Mouse (Mus musculus) megakaryocyte, embryonic 14.5 days (primary cell): ENCODE data around the gene Cldn11. TPM values are rescaled to one million over a fixed set of nuclear protein-coding genes. Genes with fewer than 3 reads are reported as not detected.

Experiments used
- H3K27me3 ChIP-seq: replicated peaks from 2 replicates; pipeline ENCODE3; 2012; ENCODE audit warnings: inconsistent platforms
- H3K36me3 ChIP-seq: replicated peaks from 2 replicates; pipeline ENCODE3; 2012; ENCODE audit warnings: low read length, inconsistent platforms, mixed read lengths
- H3K4me1 ChIP-seq: 2 replicates; pipeline ENCODE4 v1.6.1; 2012; ENCODE audit warnings: inconsistent platforms
- H3K4me3 ChIP-seq: replicated peaks from 2 replicates; pipeline ENCODE3; 2012; ENCODE audit warnings: moderate library complexity, mild to moderate bottlenecking, inconsistent platforms
- H3K9me3 ChIP-seq: 2 replicates; pipeline ENCODE4 v1.6.1; 2012; ENCODE audit warnings: inconsistent platforms
- FLI1 ChIP-seq: IDR thresholded peaks from 2 replicates; pipeline ENCODE4 v1.6.1; 2012; ENCODE audit warnings: low read length, inconsistent platforms, mixed read lengths
- GATA1 ChIP-seq: IDR thresholded peaks from 3 replicates; pipeline ENCODE4 v1.6.1; 2012; ENCODE audit warnings: mixed read lengths, low read length, inconsistent platforms, borderline replicate concordance
- polyA plus RNA-seq: library from polyadenylated mRNA; stranded (reverse); fragments of >175 nt; gene quantifications from 2 replicates; pipeline ENCODE4 v1.2.3, GENCODE M21; 2012; ENCODE audit warnings: low replicate concordance; ENCODE audit not compliant: insufficient read depth

Cldn11 gene
- polyA plus RNA-seq, 1 experiment, result not detected

- no peaks in the 10 kb centered on the region for H3K27me3 ChIP-seq
- no peak for TF ChIP-seq FLI1
- TF ChIP-seq GATA1, result no peak
- peaks cover 13% of the 10 kb centered on the region for H3K9me3 ChIP-seq
- no peaks in the 10 kb centered on the region for H3K36me3 ChIP-seq
- H3K4me1 ChIP-seq, result no peaks in the 10 kb centered on the region
- H3K4me3 ChIP-seq, result no peak overlapping the region
These were observed 49.6 kb downstream of the Cldn11 start for GRCm38 (mm10) chr3:31199162-31199877.

DNA sequence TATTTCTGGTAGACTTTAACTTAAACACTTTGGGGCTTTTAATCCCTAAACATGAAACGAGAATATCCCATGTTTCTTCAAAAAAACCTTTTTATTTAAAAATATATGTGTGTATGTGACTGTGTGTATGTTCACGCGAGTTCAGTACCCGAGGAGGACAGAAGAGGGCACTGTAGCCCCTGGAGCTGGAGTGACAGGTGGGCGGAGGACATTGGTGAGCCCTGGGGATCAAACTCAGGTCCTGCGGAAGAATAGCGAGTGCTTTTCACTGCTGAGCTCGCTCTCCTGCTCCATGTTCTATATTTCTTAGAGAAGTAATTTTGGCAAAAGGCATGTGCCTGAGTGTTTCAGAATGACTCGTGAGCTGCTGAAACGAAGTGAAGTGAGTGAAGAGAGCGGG lies 54.2 kb downstream of the Cldn11 start:
- 0 out of 2 replicates have a peak, but pooled peaks cover 7% of the 10 kb centered on the region for H3K9me3 ChIP-seq
- no peak for TF ChIP-seq GATA1
- no peak for TF ChIP-seq FLI1
- no peaks in the 10 kb centered on the region for H3K27me3 ChIP-seq
- no peaks in the 10 kb centered on the region for H3K36me3 ChIP-seq
- H3K4me3 ChIP-seq, result no peak overlapping the region
- no peaks in the 10 kb centered on the region for H3K4me1 ChIP-seq

DNA sequence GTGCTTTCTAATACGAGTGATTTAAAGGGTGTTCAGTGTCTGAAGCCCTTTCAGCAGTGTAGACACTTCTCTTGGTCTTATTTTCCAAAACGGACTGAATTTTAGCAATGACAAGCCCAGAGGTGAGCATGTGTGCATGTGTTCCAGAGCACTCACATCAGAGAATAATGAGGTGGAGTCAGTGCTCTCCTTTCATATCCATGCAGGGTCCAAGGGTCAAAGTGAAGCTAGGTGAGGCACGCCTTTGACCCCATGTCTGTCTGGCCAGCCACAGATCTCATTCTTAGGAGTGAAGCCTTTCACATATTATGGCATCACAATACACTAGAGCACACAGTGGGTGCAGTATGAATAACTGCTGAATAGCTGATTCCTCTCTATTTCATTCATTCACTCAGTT lies 55.4 kb downstream of the Cldn11 start:
- Histone ChIP-seq H3K4me1 (no peaks in the 10 kb centered on the region), H3K27me3 (no peaks in the 10 kb centered on the region), H3K9me3 (0 out of 2 replicates have a peak, but pooled peaks cover 7% of the 10 kb centered on the region), H3K4me3 (no peak overlapping the region), H3K36me3 (no peaks in the 10 kb centered on the region)
- TF ChIP-seq GATA1 (no peak), FLI1 (no peak)

DNA sequence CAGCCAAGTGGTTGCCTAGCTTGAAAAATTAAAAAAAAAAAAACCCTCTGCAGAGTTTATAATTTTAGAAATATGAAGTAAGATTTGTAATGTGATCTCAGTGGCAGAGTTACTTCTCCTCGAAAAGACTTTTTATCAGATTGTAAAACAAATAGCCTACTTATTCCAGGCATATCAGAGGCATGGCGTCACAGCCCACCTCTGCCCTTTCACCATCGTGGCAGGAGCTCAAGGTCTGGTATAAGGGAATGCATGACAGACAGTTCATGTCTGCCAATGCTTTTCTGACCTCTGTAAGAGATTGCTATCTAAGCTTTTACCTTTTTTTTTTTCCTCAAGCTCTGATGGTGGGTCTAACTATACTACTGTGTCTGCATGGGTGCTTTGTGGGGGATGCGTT lies 58.3 kb downstream of the Cldn11 start:
- no peaks in the 10 kb centered on the region for H3K27me3 ChIP-seq
- TF ChIP-seq FLI1, result no peak
- TF ChIP-seq GATA1, result no peak
- no peaks in the 10 kb centered on the region for H3K4me1 ChIP-seq
- H3K4me3 ChIP-seq, result no peak overlapping the region
- H3K9me3 ChIP-seq, result 0 out of 2 replicates have a peak, but pooled peaks cover 7% of the 10 kb centered on the region
- no peaks in the 10 kb centered on the region for H3K36me3 ChIP-seq

- H3K36me3 ChIP-seq, result no peaks in the 10 kb centered on the region
- no peaks in the 10 kb centered on the region for H3K27me3 ChIP-seq
- no peak for TF ChIP-seq GATA1
- TF ChIP-seq FLI1, result no peak
- no peaks in the 10 kb centered on the region for H3K4me1 ChIP-seq
- 0 out of 2 replicates have a peak, but pooled peaks cover 5% of the 10 kb centered on the region for H3K9me3 ChIP-seq
- no peak overlapping the region for H3K4me3 ChIP-seq
These were observed 58.8 kb downstream of the Cldn11 start for GRCm38 (mm10) chr3:31208458-31208994.

DNA sequence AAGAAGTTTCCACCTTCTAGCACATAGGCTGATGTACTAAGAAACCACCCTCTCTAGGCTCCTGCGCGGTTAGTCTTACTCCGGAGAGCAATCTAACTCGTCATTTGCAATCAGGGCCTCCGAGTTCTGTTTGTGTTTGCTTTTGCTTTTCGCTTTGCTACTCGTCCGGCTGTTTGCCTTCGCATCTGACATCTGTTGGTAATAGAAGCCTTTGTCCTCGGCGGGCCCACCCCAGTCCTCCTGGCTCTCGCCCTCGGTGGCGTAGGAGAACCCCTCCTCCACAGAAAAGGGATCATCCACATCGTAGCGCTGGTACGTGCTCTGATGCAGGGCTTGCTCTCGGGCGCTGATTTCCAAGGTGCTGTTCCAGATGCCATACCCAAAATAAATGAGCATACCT lies 59.3 kb downstream of the Cldn11 start:
- no peak overlapping the region for H3K4me3 ChIP-seq
- 0 out of 2 replicates have a peak, but pooled peaks cover 2% of the 10 kb centered on the region for H3K9me3 ChIP-seq
- TF ChIP-seq FLI1 (no peak), GATA1 (no peak)
- no peaks in the 10 kb centered on the region for H3K27me3 ChIP-seq
- H3K4me1 ChIP-seq, result no peaks in the 10 kb centered on the region
- no peaks in the 10 kb centered on the region for H3K36me3 ChIP-seq

DNA sequence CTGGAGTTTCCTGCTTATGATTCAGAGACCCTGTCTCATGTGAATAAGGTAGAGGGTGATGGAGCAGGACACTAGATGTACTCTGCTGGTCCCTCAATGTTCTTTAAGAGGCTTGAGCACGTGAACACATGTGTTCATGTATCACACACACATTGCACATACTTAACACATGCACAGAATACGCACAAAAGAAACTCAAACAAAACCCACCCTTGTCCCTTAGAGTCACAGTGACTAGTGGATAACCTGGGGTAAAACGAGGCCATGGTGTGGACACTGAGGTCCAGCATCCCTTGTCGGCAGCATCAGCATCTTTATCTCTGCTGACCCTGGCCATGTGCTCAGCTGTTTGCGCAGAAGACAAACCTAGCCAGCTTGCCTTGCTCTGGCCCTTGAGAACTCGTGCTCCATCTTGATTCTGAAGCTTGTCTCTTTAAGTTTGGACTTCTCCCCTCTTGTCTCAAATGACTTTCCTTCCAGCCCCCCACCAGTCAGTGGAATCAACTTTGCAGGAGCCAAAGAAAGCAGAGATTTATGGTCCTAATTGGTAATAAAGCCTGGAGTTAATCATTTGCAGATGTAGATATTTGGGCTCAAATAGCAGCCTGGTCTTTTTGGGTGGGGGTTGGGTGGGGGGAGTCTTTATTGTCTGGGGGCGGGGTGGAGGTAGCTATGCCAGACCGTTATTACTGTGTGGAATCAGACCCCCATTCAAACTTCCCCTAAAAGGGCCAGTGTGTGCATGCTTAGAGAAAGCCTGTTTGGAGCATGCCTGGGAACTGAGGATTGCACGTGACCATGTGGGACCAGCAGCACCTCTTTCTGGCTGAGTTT lies 62.7 kb downstream of the Cldn11 start:
- Histone ChIP-seq H3K27me3 (no peaks in the 10 kb centered on the region), H3K9me3 (no peaks in the 10 kb centered on the region), H3K36me3 (no peaks in the 10 kb centered on the region), H3K4me1 (no peaks in the 10 kb centered on the region), H3K4me3 (no peak overlapping the region)
- no peak for TF ChIP-seq FLI1
- TF ChIP-seq GATA1, result no peak

GRCm38 (mm10) chr3:31213802-31214201 lies 64.1 kb downstream of the Cldn11 start:
- TF ChIP-seq GATA1, result no peak
- no peak for TF ChIP-seq FLI1

More at GRCm38 (mm10) chr3:31213802-31214201, 64.1 kb downstream of the Cldn11 start:
- H3K4me1 ChIP-seq, result no peaks in the 10 kb centered on the region
- H3K9me3 ChIP-seq, result no peaks in the 10 kb centered on the region
- no peaks in the 10 kb centered on the region for H3K27me3 ChIP-seq
- H3K36me3 ChIP-seq, result no peaks in the 10 kb centered on the region
- no peak overlapping the region for H3K4me3 ChIP-seq

Other genes with a start within 250 kb of the Cldn11 start
- gene Phc3, start 180.5 kb upstream of the Cldn11 start, polyA plus RNA-seq, result 0.60 and 0.92 TPM in 2 replicates
- gene Prkci, start 154.2 kb upstream of the Cldn11 start, polyA plus RNA-seq, result 1.0 TPM in 1 of 2 replicates, not detected in the other
- gene Skil, start 54.9 kb upstream of the Cldn11 start, polyA plus RNA-seq, result 1.2 TPM in 1 of 2 replicates, not detected in the other
- gene Slc7a14, start 160.5 kb downstream of the Cldn11 start, polyA plus RNA-seq, result not detected in 2 replicates